Mouse (Mus musculus): ENCODE data around the gene Cdkn1a. TPM values are rescaled to one million over a fixed set of nuclear protein-coding genes. Genes with fewer than 3 reads are reported as not detected.
"Not testable (repeated sequence)": the region's sequence is repeated elsewhere in the genome, so short reads cannot be mapped to it uniquely, and the experiment has no call there.

Cdkn1a gene
- polyA plus RNA-seq, 1 experiment from 2014 or later = 28.3 TPM

GRCm38 (mm10) chr17:29062119-29063035 is 28.4 kb upstream of the Cdkn1a start:
- no peaks in the 10 kb centered on the region for H3K27me3 ChIP-seq
- H3K27ac ChIP-seq = no peak overlapping the region
- no peak overlapping the region for H3K9ac ChIP-seq
- no peak overlapping the region for H3K4me2 ChIP-seq
- H3K9me3 ChIP-seq = no peaks in the 10 kb centered on the region
- peaks cover 21% of the 10 kb centered on the region for H3K4me1 ChIP-seq
- H3K4me3 ChIP-seq = no peak overlapping the region
- 28% methylated on average over 13 of the region's 13 CpGs for WGBS
- no peak for ATAC-seq (ENCODE audit: borderline replicate concordance, extremely low read depth, low FRiP score, low TSS enrichment)
- H3K36me3 ChIP-seq = no peaks in the 10 kb centered on the region

- no peak overlapping the region for H3K4me3 ChIP-seq
- no peaks in the 10 kb centered on the region for H3K36me3 ChIP-seq
- ATAC-seq (ENCODE audit: borderline replicate concordance, extremely low read depth, low FRiP score, low TSS enrichment) = no peak
- H3K27me3 ChIP-seq = no peaks in the 10 kb centered on the region
- H3K9ac ChIP-seq = no peak overlapping the region
- H3K9me3 ChIP-seq = no peaks in the 10 kb centered on the region
- peaks cover 12% of the 10 kb centered on the region for H3K4me1 ChIP-seq
- H3K27ac ChIP-seq = no peak overlapping the region
- H3K4me2 ChIP-seq = no peak overlapping the region
- 51% methylated on average over 8 of the region's 8 CpGs for WGBS
Observed at GRCm38 (mm10) chr17:29063121-29063987, 27.4 kb upstream of the Cdkn1a start.

DNA sequence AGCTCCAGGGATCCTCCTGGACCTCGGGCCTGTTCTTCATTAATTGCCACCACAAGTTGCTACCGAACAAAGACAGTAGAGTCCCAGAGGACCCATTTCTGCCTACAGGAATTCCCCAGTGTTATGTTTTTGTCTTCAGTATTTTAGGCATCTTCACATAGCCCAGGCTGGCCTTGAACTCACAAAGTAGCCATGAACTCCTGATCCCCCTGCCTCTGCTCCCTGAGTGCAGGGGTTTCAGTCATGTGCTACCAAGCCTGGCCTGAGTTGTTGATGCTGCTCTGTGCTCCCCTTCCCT is 26.8 kb upstream of the Cdkn1a start:
- H3K4me2 ChIP-seq = no peak overlapping the region
- no peak overlapping the region for H3K9ac ChIP-seq
- H3K27me3 ChIP-seq = no peaks in the 10 kb centered on the region
- peaks cover 8% of the 10 kb centered on the region for H3K4me1 ChIP-seq
- no peak overlapping the region for H3K4me3 ChIP-seq
- H3K36me3 ChIP-seq = no peaks in the 10 kb centered on the region
- no peak overlapping the region for H3K27ac ChIP-seq
- no peak for ATAC-seq (ENCODE audit: borderline replicate concordance, extremely low read depth, low FRiP score, low TSS enrichment)
- 65% methylated on average over 2 of the region's 2 CpGs for WGBS
- H3K9me3 ChIP-seq = no peaks in the 10 kb centered on the region

DNA sequence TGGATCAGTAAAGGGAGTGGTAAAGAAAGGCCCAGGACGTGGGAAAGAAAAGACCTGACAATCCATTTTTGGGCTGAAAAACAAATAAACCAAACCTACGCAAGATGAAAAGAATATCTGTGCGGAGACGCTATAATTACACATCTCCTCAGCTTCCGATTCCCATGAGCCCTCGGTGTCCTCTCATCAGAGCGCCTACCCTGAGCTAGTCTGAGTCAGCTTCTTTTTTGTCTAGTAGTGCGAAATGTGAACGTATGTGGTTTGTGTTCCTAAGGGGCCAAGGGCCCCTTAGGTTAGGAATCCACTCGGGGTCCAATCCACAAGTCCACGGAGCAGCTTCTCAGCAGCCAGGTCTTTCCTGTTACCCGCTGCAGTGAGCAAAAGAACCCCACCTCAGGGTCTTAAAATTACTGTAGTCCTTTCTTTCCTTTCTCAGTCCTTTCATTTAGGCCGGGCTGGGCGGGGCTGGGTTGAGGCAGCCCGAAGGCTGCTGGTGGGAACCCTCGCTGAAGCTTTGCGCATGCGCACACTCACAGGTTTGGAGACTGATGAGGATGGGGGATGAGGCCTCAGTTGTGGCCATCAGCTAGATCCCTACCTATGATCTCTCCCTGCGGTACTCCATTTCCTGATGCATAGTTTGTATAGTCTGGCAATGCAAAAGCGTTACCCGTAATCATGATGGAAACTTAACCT is 25.4 kb upstream of the Cdkn1a start:
- 77% methylated on average over 21 of the region's 21 CpGs for WGBS

DNA sequence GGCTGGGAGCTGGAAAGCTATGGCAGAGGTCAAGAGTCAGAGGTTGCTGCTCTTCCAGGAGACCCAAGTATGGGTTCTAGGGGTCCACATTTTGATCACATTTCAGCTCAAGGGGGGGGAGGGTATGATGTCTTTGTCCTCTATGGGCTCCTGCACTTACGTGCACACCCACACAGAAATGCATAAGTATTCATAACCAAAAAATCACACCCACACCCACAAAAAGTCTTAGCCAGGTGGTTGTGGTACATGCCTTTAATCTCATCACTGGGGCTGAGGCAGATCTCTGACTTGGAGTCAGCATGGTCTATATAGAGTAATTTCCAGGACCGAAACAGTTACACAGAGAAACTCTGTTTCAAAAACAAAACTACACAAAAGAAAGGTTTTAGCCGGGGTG is 24.8 kb upstream of the Cdkn1a start:
- no peak overlapping the region for H3K9ac ChIP-seq
- H3K4me2 ChIP-seq = no peak overlapping the region
- H3K27me3 ChIP-seq = no peaks in the 10 kb centered on the region
- no peak for ATAC-seq (ENCODE audit: borderline replicate concordance, extremely low read depth, low FRiP score, low TSS enrichment)
- no peaks in the 10 kb centered on the region for H3K9me3 ChIP-seq
- no peak overlapping the region for H3K4me3 ChIP-seq
- no peaks in the 10 kb centered on the region for H3K36me3 ChIP-seq
- WGBS = 93% methylated on average over 3 of the region's 3 CpGs
- H3K4me1 ChIP-seq = peaks cover 20% of the 10 kb centered on the region
- no peak overlapping the region for H3K27ac ChIP-seq

More for the DNA sequence above, 25.4 kb upstream of the Cdkn1a start:
- H3K27me3 ChIP-seq = no peaks in the 10 kb centered on the region
- no peaks in the 10 kb centered on the region for H3K36me3 ChIP-seq
- H3K4me1 ChIP-seq = peaks cover 20% of the 10 kb centered on the region
- no peak for ATAC-seq (ENCODE audit: borderline replicate concordance, extremely low read depth, low FRiP score, low TSS enrichment)
- H3K9ac ChIP-seq = no peak overlapping the region
- H3K4me2 ChIP-seq = no peak overlapping the region
- no peak overlapping the region for H3K27ac ChIP-seq
- no peak overlapping the region for H3K4me3 ChIP-seq
- H3K9me3 ChIP-seq = no peaks in the 10 kb centered on the region

DNA sequence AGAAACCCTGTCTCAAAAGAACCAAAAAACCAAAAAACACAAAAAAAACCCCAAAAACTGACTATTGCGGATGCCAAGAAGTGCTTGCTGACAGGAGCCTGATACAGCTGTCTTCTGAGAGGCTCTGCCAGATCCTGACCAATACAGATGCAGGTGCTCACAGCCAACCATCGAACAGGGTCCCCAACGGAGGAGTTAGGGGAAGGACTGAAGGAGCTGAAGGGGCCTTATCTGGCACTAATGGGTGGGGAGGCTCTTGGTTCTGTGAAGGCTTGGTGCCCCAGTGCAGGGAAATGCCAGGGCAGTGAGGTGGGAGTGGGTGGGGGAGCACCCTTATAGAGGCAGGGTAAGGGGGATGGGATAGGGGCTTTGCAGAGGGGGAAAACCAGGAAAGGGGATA is 23.4 kb upstream of the Cdkn1a start:
- H3K4me3 ChIP-seq; H3K36me3 ChIP-seq; H3K9ac ChIP-seq; ATAC-seq (ENCODE audit: borderline replicate concordance, extremely low read depth, low FRiP score, low TSS enrichment); H3K27ac ChIP-seq; H3K9me3 ChIP-seq; H3K4me2 ChIP-seq; H3K27me3 ChIP-seq: not testable (repeated sequence)
- H3K4me1 ChIP-seq = peaks cover 15% of the 10 kb centered on the region
- 64% methylated on average over 3 of the region's 3 CpGs for WGBS

GRCm38 (mm10) chr17:29067847-29068246 is 22.9 kb upstream of the Cdkn1a start:
- Histone ChIP-seq H3K4me1 (peaks cover 15% of the 10 kb centered on the region), H3K36me3 (no peaks in the 10 kb centered on the region), H3K27ac (no peak overlapping the region), H3K4me3 (no peak overlapping the region), H3K27me3 (no peaks in the 10 kb centered on the region), H3K9ac (no peak overlapping the region), H3K9me3 (no peaks in the 10 kb centered on the region), H3K4me2 (no peak overlapping the region)
- ATAC-seq (ENCODE audit: borderline replicate concordance, extremely low read depth, low FRiP score, low TSS enrichment) = no peak
- 57% methylated on average over 5 of the region's 5 CpGs for WGBS

DNA sequence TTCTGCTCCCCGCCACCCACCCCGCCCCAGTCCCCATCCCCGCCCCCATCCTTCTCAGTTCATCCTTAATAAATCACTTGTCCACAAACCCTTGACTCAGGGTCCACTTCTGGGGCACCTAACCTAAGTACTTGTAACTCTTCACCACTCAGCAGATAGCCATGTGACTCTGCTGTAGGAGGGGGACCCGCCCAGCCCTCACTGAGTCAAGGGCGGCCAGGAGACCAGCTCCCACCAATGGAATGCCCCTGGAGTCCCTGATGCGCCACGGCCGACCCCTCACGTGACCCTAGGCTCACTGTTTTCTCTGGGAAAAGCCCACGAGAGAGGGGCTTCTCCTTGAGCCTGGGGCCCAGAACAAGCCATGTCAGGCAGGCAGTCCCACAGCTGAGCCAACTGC is 21.7 kb upstream of the Cdkn1a start:
- Histone ChIP-seq H3K4me2 (no peak overlapping the region), H3K9ac (no peak overlapping the region), H3K4me1 (peaks cover 19% of the 10 kb centered on the region; the same call in 1 of the 2 replicates), H3K36me3 (no peaks in the 10 kb centered on the region), H3K4me3 (no peak overlapping the region), H3K9me3 (no peaks in the 10 kb centered on the region), H3K27me3 (no peaks in the 10 kb centered on the region), H3K27ac (no peak overlapping the region)
- no peak for ATAC-seq (ENCODE audit: borderline replicate concordance, extremely low read depth, low FRiP score, low TSS enrichment)
- 60% methylated on average over 10 of the region's 10 CpGs for WGBS

DNA sequence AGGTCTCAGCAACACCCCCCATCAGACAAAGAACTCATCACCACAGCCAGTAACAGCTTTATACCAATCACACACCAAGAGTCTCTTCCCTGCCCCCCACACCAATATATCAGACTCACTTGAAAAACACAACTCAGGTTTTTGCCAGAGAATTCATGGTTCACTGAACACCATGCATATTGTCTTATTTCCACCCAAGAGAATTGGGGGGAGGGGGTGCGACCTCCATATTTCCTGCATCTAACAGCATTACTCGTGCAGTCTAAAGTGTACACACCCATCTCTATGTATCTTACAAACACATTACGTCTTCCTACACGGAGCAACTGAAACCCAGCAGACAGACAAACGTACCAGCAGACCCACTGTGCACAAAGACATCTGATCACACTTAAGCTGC is 19.0 kb upstream of the Cdkn1a start:
- no peaks in the 10 kb centered on the region for H3K27me3 ChIP-seq
- H3K4me2 ChIP-seq = no peak overlapping the region
- no peak for ATAC-seq (ENCODE audit: borderline replicate concordance, extremely low read depth, low FRiP score, low TSS enrichment)
- no peaks in the 10 kb centered on the region for H3K9me3 ChIP-seq
- H3K9ac ChIP-seq = no peak overlapping the region
- H3K27ac ChIP-seq = no peak overlapping the region
- whole genome bisulfite sequencing = 64% methylated on average over 5 of the region's 5 CpGs
- H3K4me1 ChIP-seq = peaks cover 19% of the 10 kb centered on the region; the same call in 1 of the 2 replicates
- H3K36me3 ChIP-seq = no peaks in the 10 kb centered on the region
- no peak overlapping the region for H3K4me3 ChIP-seq

GRCm38 (mm10) chr17:29072701-29073307 is 18.0 kb upstream of the Cdkn1a start:
- Histone ChIP-seq H3K4me2 (no peak overlapping the region), H3K27me3 (no peaks in the 10 kb centered on the region), H3K36me3 (no peaks in the 10 kb centered on the region), H3K9ac (no peak overlapping the region), H3K9me3 (no peaks in the 10 kb centered on the region), H3K4me1 (peaks cover 20% of the 10 kb centered on the region), H3K4me3 (no peak overlapping the region), H3K27ac (no peak overlapping the region)
- ATAC-seq (ENCODE audit: borderline replicate concordance, extremely low read depth, low FRiP score, low TSS enrichment) = no peak
- 21% methylated on average over 11 of the region's 11 CpGs for WGBS

DNA sequence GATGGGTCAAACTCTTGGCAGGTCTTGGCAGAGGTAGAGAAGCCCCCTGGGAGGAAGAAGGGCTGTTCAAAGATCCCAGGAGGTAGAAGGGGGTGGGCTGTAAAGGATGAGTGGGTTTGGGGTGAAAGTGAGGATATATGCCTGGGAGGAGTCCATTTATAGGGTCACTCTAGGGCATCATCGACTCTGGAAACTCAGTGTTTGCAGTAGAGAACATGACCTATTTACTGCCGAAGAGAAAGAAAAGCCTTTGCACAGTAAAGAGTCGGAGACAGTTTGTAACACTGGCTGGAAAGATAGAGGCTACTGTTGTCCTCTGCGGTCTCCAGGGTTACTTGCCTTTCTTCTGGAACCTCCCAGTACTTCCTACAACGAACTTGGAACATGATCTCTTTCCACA is 17.5 kb upstream of the Cdkn1a start:
- H3K4me2 ChIP-seq = no peak overlapping the region
- ATAC-seq (ENCODE audit: borderline replicate concordance, extremely low read depth, low FRiP score, low TSS enrichment) = no peak
- no peaks in the 10 kb centered on the region for H3K9me3 ChIP-seq
- WGBS = 44% methylated on average over 5 of the region's 5 CpGs
- H3K9ac ChIP-seq = no peak overlapping the region
- no peaks in the 10 kb centered on the region for H3K27me3 ChIP-seq
- no peak overlapping the region for H3K27ac ChIP-seq
- no peaks in the 10 kb centered on the region for H3K36me3 ChIP-seq
- no peak overlapping the region for H3K4me3 ChIP-seq
- H3K4me1 ChIP-seq = peaks cover 25% of the 10 kb centered on the region
